Mouse (Mus musculus): ENCODE measurements around the gene Ell3.

DNA sequence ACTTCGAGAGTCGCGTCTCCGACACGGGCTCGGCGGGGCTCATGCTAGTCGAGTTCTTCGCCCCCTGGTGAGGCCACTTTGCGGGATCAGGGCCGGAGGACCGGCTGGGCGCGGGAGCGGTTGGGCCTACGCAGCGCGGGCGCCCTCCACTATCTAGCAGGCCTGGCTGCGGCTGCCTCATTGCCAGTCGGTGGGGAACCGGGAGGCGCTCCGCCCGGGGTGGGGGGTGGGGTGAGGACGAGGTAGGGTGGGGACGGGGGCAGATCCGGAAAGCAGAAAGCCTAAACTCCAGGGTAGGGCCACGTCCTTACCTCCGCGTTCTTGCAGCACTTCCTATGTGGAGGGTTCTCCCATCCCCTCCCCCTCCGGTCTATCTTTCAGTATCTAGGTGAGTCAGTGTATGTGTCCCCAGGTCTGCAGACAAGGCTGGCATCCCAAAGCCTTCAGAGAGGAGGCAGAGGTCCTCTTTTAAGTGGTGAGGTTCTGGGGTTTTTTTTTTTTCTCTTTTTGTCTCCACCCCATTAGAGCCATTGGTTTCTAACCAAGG, 29.9 kb downstream of the Ell3 start:
- TF ChIP-seq POLR2A (IDR thresholded peaks at IDR 0.05; ENCODE audit: control insufficient read depth, extremely low read depth, insufficient read depth, low read length, poor library complexity) (no peak), CTCF (IDR thresholded peaks at IDR 0.05; ENCODE audit: borderline replicate concordance, control insufficient read depth, extremely low read depth, insufficient read depth, low read length, poor library complexity) (no peak)
